Mouse (Mus musculus): ENCODE measurements around the gene Podxl2. TPM values are rescaled to one million over a fixed set of nuclear protein-coding genes. Genes with fewer than 3 reads are reported as not detected.

The Podxl2 gene
- total RNA-seq, 2 experiments from 2014 or later = not detected

GRCm38 (mm10) chr6:88890832-88891231 lies 16.0 kb upstream of the Podxl2 start:
- no peak for ATAC-seq (replicated peaks; ENCODE audit: poor library complexity, severe bottlenecking)

- no peak for ATAC-seq (replicated peaks; ENCODE audit: poor library complexity, severe bottlenecking)
Observed at GRCm38 (mm10) chr6:88889410-88890042, 14.7 kb upstream of the Podxl2 start.

- ATAC-seq (replicated peaks; ENCODE audit: poor library complexity, severe bottlenecking) = no peak
Observed at GRCm38 (mm10) chr6:88886417-88886967, 11.6 kb upstream of the Podxl2 start.

DNA sequence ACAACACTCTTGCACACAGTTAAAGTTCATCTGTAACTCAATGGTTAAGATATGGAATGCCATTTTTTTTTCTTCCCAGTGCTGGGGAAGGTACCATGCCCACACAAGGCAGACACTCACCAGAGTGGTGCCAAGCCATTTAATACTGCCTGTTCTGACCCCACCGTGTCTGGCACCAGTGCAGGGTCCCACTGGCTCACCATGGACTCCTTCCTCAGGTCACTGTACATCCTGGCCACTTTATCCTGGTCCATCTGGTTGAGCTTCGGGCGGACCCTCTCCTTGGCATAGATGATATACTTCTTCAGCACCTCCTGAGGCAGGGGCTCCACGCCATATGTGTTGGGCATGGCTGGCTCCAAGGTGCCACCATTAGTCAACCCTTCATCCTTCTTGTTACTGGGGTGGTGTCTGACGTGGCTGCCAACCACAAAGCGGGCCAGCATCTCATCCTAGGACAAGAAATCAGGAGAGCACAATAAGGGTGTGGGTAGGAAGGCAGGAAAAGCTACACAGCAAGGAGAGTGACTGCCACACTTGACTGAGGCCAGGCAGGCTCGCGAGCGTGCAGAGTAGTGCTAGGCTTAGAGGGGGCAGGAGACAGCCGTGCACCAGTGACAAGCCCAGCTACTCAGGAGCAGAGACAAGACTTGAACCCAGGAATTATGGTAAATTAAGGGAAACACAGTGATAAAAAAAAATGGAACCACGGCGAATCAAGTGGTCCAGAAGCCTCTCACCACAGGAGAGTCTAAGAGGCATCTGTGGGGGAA lies 11.0 kb upstream of the Podxl2 start:
- ATAC-seq (replicated peaks; ENCODE audit: poor library complexity, severe bottlenecking) = no peak

DNA sequence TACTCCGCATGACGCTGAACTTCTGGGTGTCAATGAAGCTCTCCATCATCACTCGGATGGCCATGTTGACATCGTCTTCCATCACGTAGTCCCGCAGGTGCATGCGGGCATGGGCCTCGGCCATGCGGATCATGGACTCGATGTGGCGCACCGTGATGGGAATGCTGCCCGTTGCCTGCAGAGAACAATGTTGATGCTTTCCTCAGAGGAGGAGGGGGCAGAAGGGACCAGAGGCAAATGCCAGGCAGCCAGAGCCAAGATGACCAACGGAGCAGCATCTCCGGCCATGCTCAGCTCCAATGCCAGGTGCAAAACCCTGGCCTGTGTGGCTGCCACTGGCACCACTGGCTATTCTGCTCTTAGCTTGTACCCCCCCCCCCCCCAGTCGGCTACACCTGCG lies 9.8 kb upstream of the Podxl2 start:
- ATAC-seq (replicated peaks; ENCODE audit: poor library complexity, severe bottlenecking) = no peak

GRCm38 (mm10) chr6:88884195-88884594 lies 9.4 kb upstream of the Podxl2 start:
- ATAC-seq (replicated peaks; ENCODE audit: poor library complexity, severe bottlenecking) = no peak

DNA sequence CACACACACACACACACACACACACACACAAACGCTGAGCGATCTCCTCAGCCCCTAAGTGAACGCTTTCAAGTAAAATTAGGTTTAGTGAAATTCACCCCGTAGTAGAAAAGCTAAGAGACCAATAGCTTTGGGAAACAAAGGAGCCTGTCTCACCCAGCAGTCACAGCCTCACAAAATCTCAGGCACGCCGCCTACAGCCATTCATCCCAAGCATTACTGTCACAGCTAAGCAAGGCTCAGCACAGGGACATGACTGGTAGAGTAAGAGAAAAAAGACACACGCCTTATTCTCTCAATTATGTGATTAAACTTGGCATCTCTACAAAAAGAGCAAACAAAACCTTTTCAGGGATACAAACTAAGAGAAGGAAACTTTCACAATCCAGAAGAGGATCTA lies 6.5 kb upstream of the Podxl2 start:
- no peak for ATAC-seq (replicated peaks; ENCODE audit: poor library complexity, severe bottlenecking)

DNA sequence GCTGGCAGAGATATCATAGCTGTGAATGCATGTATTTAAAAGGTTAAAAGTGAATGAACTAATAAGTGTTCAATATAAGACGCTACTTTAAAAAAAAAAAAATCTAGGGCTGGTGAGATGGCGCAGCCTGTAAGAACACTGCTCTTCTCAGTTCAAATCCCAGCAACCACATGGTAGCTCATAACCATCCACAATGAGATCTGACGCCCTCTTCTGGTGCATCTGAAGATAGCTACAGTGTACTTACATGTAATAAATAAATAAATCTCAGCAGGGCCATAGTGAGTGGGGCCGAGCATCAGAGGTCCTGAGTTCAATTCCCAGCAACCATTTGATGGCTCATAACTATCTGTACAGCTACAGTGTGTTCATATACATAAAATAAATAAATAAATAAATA lies 4.6 kb upstream of the Podxl2 start:
- no peak for ATAC-seq (replicated peaks; ENCODE audit: poor library complexity, severe bottlenecking)

- ATAC-seq (replicated peaks; ENCODE audit: poor library complexity, severe bottlenecking) = no peak
Observed at GRCm38 (mm10) chr6:88873965-88874867, 628 bp downstream of the Podxl2 start.

GRCm38 (mm10) chr6:88872811-88873210 lies 2.0 kb downstream of the Podxl2 start:
- ATAC-seq (replicated peaks; ENCODE audit: poor library complexity, severe bottlenecking) = no peak

DNA sequence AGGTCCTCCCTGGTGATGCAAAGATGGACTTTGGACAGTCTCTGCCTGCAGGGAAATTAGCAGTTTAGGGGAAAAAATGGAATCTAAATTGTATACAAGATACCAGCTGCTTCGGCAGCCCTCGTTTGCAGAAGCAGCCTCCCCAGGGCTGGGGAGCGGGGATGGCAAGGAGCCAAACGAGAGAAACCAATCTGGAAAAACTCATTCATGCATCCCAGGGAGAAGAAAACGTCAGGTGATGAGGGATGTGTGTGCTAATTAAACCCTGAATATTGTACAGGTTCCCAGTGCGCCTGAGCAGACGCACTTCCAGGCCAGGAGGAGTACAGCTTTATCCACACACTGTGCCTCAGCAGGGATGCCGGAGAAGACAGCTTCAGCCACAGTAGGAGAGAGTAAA lies 3.3 kb downstream of the Podxl2 start:
- ATAC-seq (replicated peaks; ENCODE audit: poor library complexity, severe bottlenecking) = no peak

GRCm38 (mm10) chr6:88870594-88870993 lies 4.2 kb downstream of the Podxl2 start:
- no peak for ATAC-seq (replicated peaks; ENCODE audit: poor library complexity, severe bottlenecking)

- ATAC-seq (replicated peaks; ENCODE audit: poor library complexity, severe bottlenecking) = no peak
Observed at GRCm38 (mm10) chr6:88869459-88869858, 5.4 kb downstream of the Podxl2 start.

DNA sequence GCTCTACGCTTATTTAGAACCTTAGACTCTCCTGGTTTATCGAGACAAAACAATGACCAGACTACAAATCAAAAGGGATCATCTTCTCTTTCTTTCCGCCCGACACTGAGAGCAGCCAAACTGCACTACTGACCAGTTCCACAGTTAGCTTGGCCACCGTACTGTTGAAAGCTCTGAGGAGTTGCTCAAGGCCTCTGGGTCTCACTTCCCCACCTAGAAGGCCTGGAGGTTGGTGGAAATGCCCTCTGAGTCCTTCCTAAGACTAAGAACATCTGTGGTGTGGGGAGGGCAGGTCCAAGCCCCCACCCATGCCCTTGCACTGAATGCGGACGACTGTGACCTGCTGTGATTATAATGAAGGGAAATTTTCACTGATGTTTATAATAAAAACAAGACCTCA lies 9.1 kb downstream of the Podxl2 start:
- ATAC-seq (replicated peaks; ENCODE audit: poor library complexity, severe bottlenecking) = peak; percentile 81

GRCm38 (mm10) chr6:88860914-88861313 lies 13.9 kb downstream of the Podxl2 start:
- ATAC-seq (replicated peaks; ENCODE audit: poor library complexity, severe bottlenecking) = peak; percentile 88

- ATAC-seq (replicated peaks; ENCODE audit: poor library complexity, severe bottlenecking) = no peak
Observed at GRCm38 (mm10) chr6:88858341-88858740, 16.5 kb downstream of the Podxl2 start.

DNA sequence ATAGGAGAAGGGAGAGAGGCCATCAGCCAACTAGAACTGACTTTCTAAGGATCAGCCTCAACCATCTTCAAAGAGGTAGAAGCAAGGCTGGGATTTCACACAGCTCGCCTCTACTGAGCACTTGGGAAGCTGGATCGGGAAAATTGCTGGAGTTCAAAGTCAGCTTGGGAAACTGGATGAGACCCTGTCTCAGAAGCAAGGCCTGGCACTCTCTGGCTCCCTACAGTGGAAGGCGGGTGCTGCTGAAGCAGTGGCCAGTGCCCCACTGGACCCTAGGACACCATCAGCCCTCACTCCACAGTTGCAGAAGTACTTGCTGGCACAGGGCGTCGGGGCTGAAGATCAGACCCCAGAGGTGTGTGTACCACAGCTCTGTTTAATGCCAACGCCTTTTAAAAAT lies 17.0 kb downstream of the Podxl2 start:
- ATAC-seq (replicated peaks; ENCODE audit: poor library complexity, severe bottlenecking) = no peak

DNA sequence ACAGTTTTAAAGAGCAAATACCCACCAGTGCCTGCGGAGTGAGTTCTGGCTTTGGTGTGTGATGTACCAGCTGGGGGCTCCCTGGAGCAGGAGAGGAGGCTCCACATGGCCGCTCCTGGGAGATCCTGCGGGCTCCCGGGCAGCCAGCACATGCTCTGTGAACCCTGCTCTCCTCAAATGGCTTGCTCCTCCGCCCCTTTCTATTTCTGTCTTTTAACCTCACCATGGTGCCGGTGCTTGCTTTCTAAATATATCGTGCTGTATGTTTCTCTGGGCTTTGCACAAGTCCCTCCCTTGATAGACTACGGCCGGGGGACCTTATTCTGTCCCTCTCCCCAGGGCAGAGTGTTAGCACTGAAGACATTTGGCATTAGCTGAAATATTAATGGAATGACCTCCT lies 17.6 kb downstream of the Podxl2 start:
- no peak for ATAC-seq (replicated peaks; ENCODE audit: poor library complexity, severe bottlenecking)

GRCm38 (mm10) chr6:88855636-88856035 lies 19.2 kb downstream of the Podxl2 start:
- peak; percentile 55 for ATAC-seq (replicated peaks; ENCODE audit: poor library complexity, severe bottlenecking)

DNA sequence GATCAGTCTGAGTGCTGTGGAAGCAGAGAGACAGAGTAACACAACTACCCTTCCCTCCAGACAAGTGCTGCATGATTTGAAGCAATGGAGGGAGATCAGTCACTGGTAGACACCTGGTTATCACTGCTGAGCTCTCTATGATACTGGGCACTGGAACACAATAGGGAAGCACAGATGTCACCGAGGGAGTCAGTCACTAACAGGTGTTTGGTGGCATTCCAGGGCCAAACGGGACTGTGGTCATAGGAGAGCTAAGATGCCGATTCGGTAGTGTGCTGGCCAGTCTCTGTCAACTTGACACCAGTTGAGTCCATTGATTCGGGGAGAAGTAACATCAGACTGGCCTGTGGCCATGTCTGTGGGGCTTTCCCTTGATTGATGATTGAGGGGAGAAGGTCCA lies 20.3 kb downstream of the Podxl2 start:
- ATAC-seq (replicated peaks; ENCODE audit: poor library complexity, severe bottlenecking) = no peak

DNA sequence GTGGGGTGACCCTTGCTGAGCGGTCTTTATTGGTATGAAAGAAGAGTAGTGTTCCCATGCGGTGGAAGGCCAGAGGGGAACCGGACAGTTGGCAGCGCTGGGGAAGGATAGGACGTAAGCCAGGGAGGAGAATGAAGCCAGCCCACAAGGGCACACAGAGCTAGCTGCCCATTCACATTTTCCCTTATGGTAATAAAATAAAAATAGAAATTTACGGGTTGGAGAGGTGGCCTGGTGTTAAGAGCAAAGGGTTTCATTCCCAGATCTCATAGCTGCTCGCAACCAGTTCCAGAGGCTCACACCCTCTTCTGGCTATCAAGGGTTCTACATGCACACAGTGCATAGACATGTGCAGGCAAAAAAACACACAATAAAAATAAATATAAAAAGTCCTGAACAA lies 24.8 kb downstream of the Podxl2 start:
- ATAC-seq (replicated peaks; ENCODE audit: poor library complexity, severe bottlenecking) = no peak

Data from granulocyte monocyte progenitor cell, adult 5-6 weeks (primary cell).